Mouse (Mus musculus) subcutaneous adipose tissue, adult 2 months (tissue): Measurements from ENCODE around the gene Vmn2r87. TPM values are rescaled to one million over a fixed set of nuclear protein-coding genes. Genes with fewer than 3 reads are reported as not detected.

ENCODE experiments used
- polyA plus RNA-seq: library from polyadenylated mRNA; depleted of rRNA; stranded (reverse); fragments of >200 nt; gene quantifications from 2 replicates; pipeline ENCODE4 v1.2.3, GENCODE M21; 2012; ENCODE audit warnings: low replicate concordance; rRNA removed

The Vmn2r87 gene
- polyA plus RNA-seq = not detected in 2 replicates

DNA sequence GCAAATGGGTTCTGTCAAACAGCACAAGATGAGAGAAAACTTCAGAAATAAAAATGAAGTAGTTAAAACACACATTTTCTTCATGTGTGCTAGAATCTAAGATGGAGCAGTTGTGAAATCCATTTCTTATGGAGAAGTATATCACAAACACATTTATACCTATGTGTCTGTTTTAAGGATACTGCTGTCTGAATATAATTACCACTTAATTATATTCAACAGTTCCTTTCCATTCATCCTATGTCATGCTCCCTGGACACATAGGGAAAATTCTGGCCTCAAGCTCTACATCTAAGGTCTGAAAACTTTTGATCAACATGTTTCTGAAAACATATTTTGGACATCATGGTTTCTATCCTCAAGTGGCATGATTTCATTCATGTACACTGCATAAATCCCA is at the start of gene Vmn2r87:
Gene Vmn2r87, minus strand, starts transcription at position 101 of the 400 bp plus-strand sequence.

DNA sequence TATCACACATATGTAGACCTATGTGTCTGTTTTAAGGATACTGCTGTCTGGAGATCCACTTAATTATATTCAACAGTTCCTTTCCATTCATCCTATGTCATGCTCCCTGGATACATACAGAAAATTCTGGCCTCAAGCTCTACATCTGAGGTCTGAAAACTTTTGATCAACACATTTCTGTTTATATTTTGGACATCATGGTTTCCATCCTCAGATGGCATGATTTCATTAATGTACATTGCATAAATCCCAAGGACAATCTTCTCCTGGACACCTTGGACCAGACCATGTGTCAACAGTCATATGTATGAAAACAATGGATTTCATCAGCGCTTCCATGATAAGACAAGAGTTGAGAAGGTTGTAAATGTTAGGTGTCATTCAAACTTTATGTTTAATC is 41.2 kb downstream of the Vmn2r87 start, which contains the start of gene Vmn2r86:
Gene Vmn2r86, minus strand, starts transcription at position 101 of the 400 bp plus-strand sequence.

DNA sequence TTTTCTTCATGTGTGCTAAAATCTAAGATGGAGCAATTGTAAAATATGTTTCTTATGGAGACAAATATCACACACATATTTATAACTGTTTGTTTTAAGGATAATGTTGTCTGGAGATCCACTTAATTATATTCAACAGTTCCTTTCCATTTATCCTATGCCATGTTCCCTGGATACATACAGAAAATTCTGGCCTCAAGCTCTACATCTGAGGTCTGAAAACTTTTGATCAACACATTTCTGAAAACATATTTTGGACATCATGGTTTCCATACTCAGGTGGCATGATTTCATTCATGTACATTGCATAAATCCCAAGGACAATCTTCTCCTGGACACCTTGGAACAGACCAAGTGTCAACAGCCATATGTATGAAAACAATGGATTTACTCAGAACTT is 67.6 kb downstream of the Vmn2r87 start, which contains the start of gene Vmn2r85:
Gene Vmn2r85, minus strand, starts transcription at position 101 of the 400 bp plus-strand sequence.

Other genes with a start within 250 kb of the Vmn2r87 start
- gene Neurod4, start 217.2 kb downstream of the Vmn2r87 start, polyA plus RNA-seq = not detected in 2 replicates
- gene Tespa1, start 174.5 kb downstream of the Vmn2r87 start, polyA plus RNA-seq = 0.21 and 0.95 TPM in 2 replicates
- not detected in 2 replicates for gene Vmn2r84, start 103.1 kb downstream of the Vmn2r87 start, polyA plus RNA-seq
- not detected in 2 replicates for gene Vmn2r85, start 67.7 kb downstream of the Vmn2r87 start, polyA plus RNA-seq
- gene Vmn2r86, start 41.3 kb downstream of the Vmn2r87 start, polyA plus RNA-seq = not detected in 2 replicates